Mouse (Mus musculus): Measurements from ENCODE around the gene Mex3d. TPM values are rescaled to one million over a fixed set of nuclear protein-coding genes. Genes with fewer than 3 reads are reported as not detected.
"Not testable (repeated sequence)": the region's sequence is repeated elsewhere in the genome, so short reads cannot be mapped to it uniquely, and the experiment has no call there.

Gene Mex3d
- polyA plus RNA-seq, 1 experiment from 2014 or later, result 6.7 TPM

DNA sequence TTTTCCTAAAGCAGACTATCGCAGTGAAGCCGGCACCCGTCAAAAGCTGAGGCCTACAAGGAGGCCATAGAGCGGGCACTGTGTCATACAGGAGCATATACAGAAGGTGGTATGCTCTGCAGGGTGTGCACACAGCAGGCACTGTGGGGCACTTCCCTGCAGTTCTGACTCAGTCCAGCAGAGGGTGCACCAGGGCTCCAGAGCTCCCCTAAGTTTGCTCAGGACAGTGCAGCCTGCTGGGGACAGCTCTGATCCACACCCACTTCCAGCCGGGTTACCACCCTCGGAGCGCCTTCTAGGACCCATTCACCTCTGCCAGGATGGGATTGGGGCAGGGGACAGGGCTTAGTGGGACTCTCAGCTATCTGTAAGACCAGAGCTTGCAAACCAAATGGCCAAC lies 37.2 kb downstream of the Mex3d start:
- H3K4me2 ChIP-seq (ENCODE audit: low read length), result no peak overlapping the region
- H3K4me3 ChIP-seq (ENCODE audit: low read depth, low read length), result no peak overlapping the region
- H3K4me1 ChIP-seq (replicated peaks; ENCODE audit: control insufficient read depth, insufficient read depth, low read length), result peaks cover 18% of the 10 kb centered on the region
- peak; percentile 74 for ATAC-seq (replicated peaks; ENCODE audit: low FRiP score, low TSS enrichment, low read depth)
- H3K36me3 ChIP-seq (ENCODE audit: control insufficient read depth, insufficient read depth, low read length), result no peaks in the 10 kb centered on the region
- no peaks in the 10 kb centered on the region for H3K9me3 ChIP-seq (ENCODE audit: control insufficient read depth, low read length)
- H3K27me3 ChIP-seq (replicated peaks; ENCODE audit: control insufficient read depth, insufficient read depth, low read length), result peaks cover 80% of the 10 kb centered on the region
- H3K27ac ChIP-seq (ENCODE audit: low read depth), result no peak overlapping the region
- DNase-seq (ENCODE audit: low spot score), result peak; percentile 99
- 7% methylated on average over 7 of the region's 7 CpGs for WGBS
- no peak overlapping the region for H3K9ac ChIP-seq (ENCODE audit: low read length)

- Histone ChIP-seq H3K4me1 (replicated peaks; ENCODE audit: control insufficient read depth, insufficient read depth, low read length) (peaks cover 24% of the 10 kb centered on the region), H3K27ac (ENCODE audit: low read depth) (no peak overlapping the region), H3K4me3 (ENCODE audit: low read depth, low read length) (peak overlapping the region; percentile 34), H3K4me2 (ENCODE audit: low read length) (peak overlapping the region; percentile 51), H3K9me3 (ENCODE audit: control insufficient read depth, low read length) (no peaks in the 10 kb centered on the region), H3K9ac (ENCODE audit: low read length) (peak overlapping the region; percentile 25; the same call in 1 of the 2 replicates), H3K27me3 (replicated peaks; ENCODE audit: control insufficient read depth, insufficient read depth, low read length) (peaks cover 88% of the 10 kb centered on the region), H3K36me3 (ENCODE audit: control insufficient read depth, insufficient read depth, low read length) (no peaks in the 10 kb centered on the region)
- 17% methylated on average over 25 of the region's 26 CpGs for WGBS
- DNase-seq (ENCODE audit: low spot score) (peak; percentile 72), ATAC-seq (replicated peaks; ENCODE audit: low FRiP score, low TSS enrichment, low read depth) (peak; percentile 7; the same call in 1 of the 2 replicates)
Measured at GRCm38 (mm10) chr10:80348981-80349380, 38.5 kb downstream of the Mex3d start.

- ATAC-seq (replicated peaks; ENCODE audit: low FRiP score, low TSS enrichment, low read depth) (peak; percentile 53), DNase-seq (ENCODE audit: low spot score) (peak; percentile 73)
- H3K27me3 ChIP-seq (replicated peaks; ENCODE audit: control insufficient read depth, insufficient read depth, low read length), result peaks cover 91% of the 10 kb centered on the region
- peak within 1 kb of the TSS; percentile 25 for H3K9ac ChIP-seq (ENCODE audit: low read length)
- peaks cover 26% of the 10 kb centered on the region for H3K4me1 ChIP-seq (replicated peaks; ENCODE audit: control insufficient read depth, insufficient read depth, low read length)
- H3K36me3 ChIP-seq (ENCODE audit: control insufficient read depth, insufficient read depth, low read length), result no peaks in the 10 kb centered on the region
- H3K27ac ChIP-seq (ENCODE audit: low read depth), result no peak within 1 kb of the TSS
- no peaks in the 10 kb centered on the region for H3K9me3 ChIP-seq (ENCODE audit: control insufficient read depth, low read length)
- WGBS, result under 1% methylated on average over 39 of the region's 42 CpGs
- H3K4me3 ChIP-seq (ENCODE audit: low read depth, low read length), result peak within 1 kb of the TSS; percentile 34
- H3K4me2 ChIP-seq (ENCODE audit: low read length), result peak within 1 kb of the TSS; percentile 51
Measured at GRCm38 (mm10) chr10:80348244-80348781, 39.1 kb downstream of the Mex3d start, which contains the start of gene Adamtsl5. Adamtsl5 (minus strand) TSS chr10:80348412.

GRCm38 (mm10) chr10:80347514-80347967 lies 39.9 kb downstream of the Mex3d start:
- Histone ChIP-seq H3K9ac (ENCODE audit: low read length) (peak overlapping the region; percentile 8; the same call in 1 of the 2 replicates), H3K4me2 (ENCODE audit: low read length) (peak overlapping the region; percentile 51), H3K36me3 (ENCODE audit: control insufficient read depth, insufficient read depth, low read length) (no peaks in the 10 kb centered on the region), H3K27ac (ENCODE audit: low read depth) (no peak overlapping the region), H3K4me1 (replicated peaks; ENCODE audit: control insufficient read depth, insufficient read depth, low read length) (peaks cover 33% of the 10 kb centered on the region), H3K27me3 (replicated peaks; ENCODE audit: control insufficient read depth, insufficient read depth, low read length) (peaks cover 93% of the 10 kb centered on the region), H3K4me3 (ENCODE audit: low read depth, low read length) (peak overlapping the region; percentile 34), H3K9me3 (ENCODE audit: control insufficient read depth, low read length) (no peaks in the 10 kb centered on the region)
- ATAC-seq (replicated peaks; ENCODE audit: low FRiP score, low TSS enrichment, low read depth), result no peak
- WGBS, result 14% methylated on average over 17 of the region's 17 CpGs
- DNase-seq (ENCODE audit: low spot score), result peak; percentile 59

- not testable (repeated sequence) for H3K4me2 ChIP-seq (ENCODE audit: low read length); H3K4me3 ChIP-seq (ENCODE audit: low read depth, low read length); H3K9me3 ChIP-seq (ENCODE audit: control insufficient read depth, low read length); H3K9ac ChIP-seq (ENCODE audit: low read length); ATAC-seq (replicated peaks; ENCODE audit: low FRiP score, low TSS enrichment, low read depth); H3K36me3 ChIP-seq (ENCODE audit: control insufficient read depth, insufficient read depth, low read length); DNase-seq (ENCODE audit: low spot score); H3K27ac ChIP-seq (ENCODE audit: low read depth)
- peaks cover 93% of the 10 kb centered on the region for H3K27me3 ChIP-seq (replicated peaks; ENCODE audit: control insufficient read depth, insufficient read depth, low read length)
- WGBS, result 86% methylated on average over 5 of the region's 6 CpGs
- peaks cover 45% of the 10 kb centered on the region for H3K4me1 ChIP-seq (replicated peaks; ENCODE audit: control insufficient read depth, insufficient read depth, low read length)
Measured at GRCm38 (mm10) chr10:80345929-80346328, 41.5 kb downstream of the Mex3d start.

- H3K36me3 ChIP-seq (ENCODE audit: control insufficient read depth, insufficient read depth, low read length), result no peaks in the 10 kb centered on the region
- no peak overlapping the region for H3K9ac ChIP-seq (ENCODE audit: low read length)
- under 1% methylated on average over 16 of the region's 16 CpGs for WGBS
- ATAC-seq (replicated peaks; ENCODE audit: low FRiP score, low TSS enrichment, low read depth), result no peak
- no peak overlapping the region for H3K27ac ChIP-seq (ENCODE audit: low read depth)
- H3K4me3 ChIP-seq (ENCODE audit: low read depth, low read length), result no peak overlapping the region
- H3K27me3 ChIP-seq (replicated peaks; ENCODE audit: control insufficient read depth, insufficient read depth, low read length), result peaks cover 95% of the 10 kb centered on the region
- no peaks in the 10 kb centered on the region for H3K9me3 ChIP-seq (ENCODE audit: control insufficient read depth, low read length)
- peak overlapping the region; percentile 24 for H3K4me2 ChIP-seq (ENCODE audit: low read length)
- H3K4me1 ChIP-seq (replicated peaks; ENCODE audit: control insufficient read depth, insufficient read depth, low read length), result peaks cover 48% of the 10 kb centered on the region
- DNase-seq (ENCODE audit: low spot score), result no peak
Measured at GRCm38 (mm10) chr10:80345122-80345521, 42.3 kb downstream of the Mex3d start.

DNA sequence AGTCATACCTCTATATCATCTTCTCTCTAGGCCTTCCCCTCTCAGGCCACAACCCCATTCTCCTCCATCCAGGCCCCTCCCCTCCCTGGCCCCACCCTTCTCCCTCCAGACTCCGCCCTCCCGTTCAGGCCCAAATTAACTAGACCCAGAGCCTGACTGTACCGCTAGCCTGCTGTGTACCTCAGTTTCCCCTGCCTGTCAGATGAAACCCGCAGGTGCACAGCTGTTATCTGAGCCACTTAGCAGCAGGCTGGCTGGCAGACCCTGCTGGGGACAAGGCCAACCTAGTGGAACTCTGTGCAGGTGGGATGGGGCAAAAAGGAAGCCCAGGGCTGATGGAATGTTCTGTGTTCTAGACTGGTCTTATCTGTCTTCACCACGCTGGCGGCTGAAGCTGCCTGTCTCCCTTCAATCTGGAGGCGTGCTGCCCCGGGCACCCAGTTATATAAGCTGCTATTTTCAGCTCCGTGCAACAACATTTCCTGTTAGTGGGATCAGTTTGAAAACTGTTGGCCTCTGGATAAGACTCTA lies 43.3 kb downstream of the Mex3d start:
- peak; percentile 62 for DNase-seq (ENCODE audit: low spot score)
- no peak overlapping the region for H3K27ac ChIP-seq (ENCODE audit: low read depth)
- peaks cover 88% of the 10 kb centered on the region for H3K27me3 ChIP-seq (replicated peaks; ENCODE audit: control insufficient read depth, insufficient read depth, low read length)
- H3K36me3 ChIP-seq (ENCODE audit: control insufficient read depth, insufficient read depth, low read length), result no peaks in the 10 kb centered on the region
- H3K4me2 ChIP-seq (ENCODE audit: low read length), result no peak overlapping the region
- H3K9ac ChIP-seq (ENCODE audit: low read length), result no peak overlapping the region
- H3K4me1 ChIP-seq (replicated peaks; ENCODE audit: control insufficient read depth, insufficient read depth, low read length), result peaks cover 47% of the 10 kb centered on the region
- no peak for ATAC-seq (replicated peaks; ENCODE audit: low FRiP score, low TSS enrichment, low read depth)
- 35% methylated on average over 9 of the region's 9 CpGs for WGBS
- H3K9me3 ChIP-seq (ENCODE audit: control insufficient read depth, low read length), result no peaks in the 10 kb centered on the region
- no peak overlapping the region for H3K4me3 ChIP-seq (ENCODE audit: low read depth, low read length)

DNA sequence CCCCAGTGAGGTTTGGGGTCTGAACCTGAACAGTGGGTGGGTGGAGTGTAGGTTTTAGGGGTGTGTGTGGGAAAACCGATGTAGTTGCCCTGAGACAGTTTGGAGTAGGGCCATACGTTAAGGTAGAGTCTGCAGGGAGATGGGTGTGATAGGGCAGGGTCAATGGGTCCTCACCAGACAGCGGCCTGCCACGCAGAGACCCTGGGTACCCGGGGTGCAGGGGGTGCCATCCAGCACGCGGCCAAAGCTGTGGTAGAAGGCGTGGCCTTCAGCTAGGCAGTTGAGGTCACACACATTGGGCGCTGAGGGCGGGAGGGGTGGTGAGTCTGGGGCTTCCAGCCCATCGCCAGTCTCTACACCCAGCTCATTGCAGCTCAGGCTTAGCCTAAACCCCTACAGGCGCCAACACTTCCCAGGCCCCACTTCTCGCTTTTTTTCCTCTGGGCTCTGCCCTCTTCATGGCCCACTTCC lies 44.0 kb downstream of the Mex3d start:
- no peaks in the 10 kb centered on the region for H3K36me3 ChIP-seq (ENCODE audit: control insufficient read depth, insufficient read depth, low read length)
- peaks cover 80% of the 10 kb centered on the region for H3K27me3 ChIP-seq (replicated peaks; ENCODE audit: control insufficient read depth, insufficient read depth, low read length)
- DNase-seq (ENCODE audit: low spot score) (no peak), ATAC-seq (replicated peaks; ENCODE audit: low FRiP score, low TSS enrichment, low read depth) (peak; percentile 9)
- no peak overlapping the region for H3K9ac ChIP-seq (ENCODE audit: low read length)
- 31% methylated on average over 12 of the region's 13 CpGs for WGBS
- peak overlapping the region; percentile 57 for H3K4me2 ChIP-seq (ENCODE audit: low read length)
- H3K4me3 ChIP-seq (ENCODE audit: low read depth, low read length), result 0 out of 2 replicates have a peak overlapping the region, but pooled peaks have one; percentile 30
- no peak overlapping the region for H3K27ac ChIP-seq (ENCODE audit: low read depth)
- peaks cover 42% of the 10 kb centered on the region for H3K4me1 ChIP-seq (replicated peaks; ENCODE audit: control insufficient read depth, insufficient read depth, low read length)
- no peaks in the 10 kb centered on the region for H3K9me3 ChIP-seq (ENCODE audit: control insufficient read depth, low read length)
